Mouse (Mus musculus) small intestine, adult 2 months (tissue): ENCODE measurements around the gene Mark3. TPM values are rescaled to one million over a fixed set of nuclear protein-coding genes. Genes with fewer than 3 reads are reported as not detected.

Experiments used
- H3K27ac ChIP-seq: fragments of 200-500 bp; 2 replicates; pipeline ENCODE4 v1.5.1; 2012; ENCODE audit warnings: low read depth, low read length, control low read depth, inconsistent platforms; ENCODE audit not compliant: insufficient read depth
- H3K27me3 ChIP-seq: fragments of 200-500 bp; 2 replicates; pipeline ENCODE4 v1.6.1; 2012; ENCODE audit warnings: mild to moderate bottlenecking, moderate library complexity, low read length, inconsistent platforms; ENCODE audit not compliant: control insufficient read depth, insufficient read depth
- H3K36me3 ChIP-seq: fragments of 200-500 bp; 2 replicates; pipeline ENCODE4 v1.6.1; 2012; ENCODE audit warnings: mild to moderate bottlenecking, low read length, control low read depth, inconsistent platforms; ENCODE audit not compliant: control insufficient read depth, insufficient read depth
- H3K4me1 ChIP-seq: fragments of 200-500 bp; 2 replicates; pipeline ENCODE4 v1.6.1; 2012; ENCODE audit warnings: low read length, inconsistent platforms, mixed read lengths; ENCODE audit not compliant: control insufficient read depth, insufficient read depth, insufficient read length
- H3K4me3 ChIP-seq: fragments of 200-500 bp; 2 replicates; pipeline ENCODE4 v1.5.1; 2012; ENCODE audit warnings: low read depth, mild to moderate bottlenecking, control low read depth, inconsistent platforms, low read length, moderate library complexity
- CTCF ChIP-seq: fragments of 200-500 bp; IDR thresholded peaks from 2 replicates; pipeline ENCODE4 v1.5.1; 2012; ENCODE audit warnings: low read depth, mild to moderate bottlenecking, control low read depth, inconsistent platforms, low read length, moderate library complexity, mixed read lengths; ENCODE audit not compliant: insufficient replicate concordance, insufficient read length; ENCODE audit errors: extremely low read depth
- POLR2A ChIP-seq: fragments of 200-500 bp; IDR thresholded peaks from 2 replicates; pipeline ENCODE4 v1.6.1; 2012; ENCODE audit warnings: low read depth, mild to moderate bottlenecking, control low read depth, inconsistent platforms, low read length, moderate library complexity
- WGBS: fragments of 180-500 bp; shearing (Covaris S2); methylation state at CpG from one replicate; pipeline ENCODE4 v1.1.7; 2018; 5-methylcytosine and 5-hydroxymethylcytosine counted together
- polyA plus RNA-seq: library from polyadenylated mRNA; depleted of rRNA; stranded (reverse); fragments of >200 nt; gene quantifications from 2 replicates; pipeline ENCODE4 v1.2.3, GENCODE M21; 2012

Gene Mark3
- polyA plus RNA-seq, 1 experiment, result 19.3 TPM

DNA sequence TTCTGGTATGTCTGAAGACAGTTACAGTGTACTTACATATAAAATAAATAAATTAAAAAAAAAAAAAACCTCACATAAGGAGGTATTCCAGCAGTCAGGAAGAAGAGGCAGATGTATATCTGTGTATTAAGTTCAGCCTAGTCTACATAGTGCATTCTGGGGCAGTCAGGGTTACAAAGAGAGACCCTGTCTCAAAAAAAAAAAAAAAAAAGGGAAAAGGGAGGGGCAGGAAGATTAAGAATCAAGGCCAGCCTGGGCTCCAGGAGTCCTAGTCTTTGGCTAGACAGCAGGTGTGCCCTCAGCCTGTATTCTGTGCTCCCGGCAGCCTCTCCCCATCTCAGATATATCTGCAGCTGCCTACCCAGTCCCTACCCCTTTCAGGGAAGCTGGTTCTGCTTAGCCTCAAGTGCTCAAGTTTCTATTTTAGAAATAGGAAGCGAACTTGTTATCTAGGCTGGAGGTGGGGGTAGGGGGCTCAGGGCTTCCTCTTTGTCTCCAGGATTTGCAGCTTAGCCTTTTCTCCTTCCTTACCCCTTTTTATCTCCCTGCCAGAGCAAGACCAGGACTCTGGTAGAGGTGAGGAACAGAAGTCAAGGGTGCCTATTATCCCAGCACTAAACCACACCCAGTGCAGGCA is 100.6 kb downstream of the Mark3 start:
- H3K27me3 ChIP-seq, result no peaks in the 10 kb centered on the region
- H3K4me3 ChIP-seq, result no peak overlapping the region
- H3K4me1 ChIP-seq, result peaks cover 45% of the 10 kb centered on the region
- peak overlapping the region; percentile 96 for H3K27ac ChIP-seq
- WGBS, result 26% methylated on average over 2 of the region's 2 CpGs
- TF ChIP-seq CTCF, result no peak
- H3K36me3 ChIP-seq, result peaks cover 5% of the 10 kb centered on the region; the same call in 1 of the 2 replicates

DNA sequence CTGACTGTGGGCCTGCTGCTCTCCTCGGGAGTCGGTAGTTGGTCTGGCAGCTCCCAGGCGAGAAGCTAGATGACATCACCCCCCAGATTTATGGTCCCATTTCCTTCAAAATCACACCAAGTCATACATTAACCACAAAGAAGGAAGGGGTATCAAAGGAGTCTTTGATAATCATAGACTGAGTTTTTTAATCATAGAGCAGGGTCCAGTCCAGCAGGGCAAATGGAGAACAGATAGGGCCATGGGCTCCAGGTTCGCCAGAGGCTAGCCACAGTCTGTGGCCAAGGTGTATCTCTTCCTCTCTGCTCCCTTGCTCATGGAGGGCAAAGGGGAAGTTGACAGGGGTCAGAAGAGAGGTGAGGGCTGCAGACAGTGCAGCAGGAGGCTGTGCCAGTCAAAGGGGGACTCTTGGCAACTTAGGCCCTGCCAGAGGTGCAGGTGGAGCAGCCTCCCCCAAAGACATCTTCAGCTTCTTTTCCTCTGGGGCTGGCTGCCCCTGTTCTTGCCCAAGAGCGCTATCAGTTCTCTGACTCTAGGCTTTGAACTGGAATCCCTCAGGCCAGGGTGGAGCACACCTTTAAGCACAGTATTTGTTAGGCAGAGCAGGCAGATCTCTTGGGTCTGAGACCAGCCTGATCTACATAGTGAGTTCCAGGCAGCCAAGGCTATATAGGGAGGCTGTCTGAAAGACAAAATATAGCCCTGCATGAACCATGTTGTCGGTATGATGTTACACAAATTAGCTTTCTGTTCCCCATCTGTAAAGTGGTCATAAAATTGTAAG is 101.7 kb downstream of the Mark3 start:
- Histone ChIP-seq H3K4me1 (peaks cover 39% of the 10 kb centered on the region), H3K27me3 (no peaks in the 10 kb centered on the region), H3K36me3 (peaks cover 4% of the 10 kb centered on the region; the same call in 1 of the 2 replicates), H3K27ac (peak overlapping the region; percentile 97), H3K4me3 (no peak overlapping the region)
- WGBS, result 23% methylated on average over 6 of the region's 6 CpGs
- TF ChIP-seq POLR2A, result no peak; the same call in 1 of the 2 replicates
- no peak for TF ChIP-seq CTCF

DNA sequence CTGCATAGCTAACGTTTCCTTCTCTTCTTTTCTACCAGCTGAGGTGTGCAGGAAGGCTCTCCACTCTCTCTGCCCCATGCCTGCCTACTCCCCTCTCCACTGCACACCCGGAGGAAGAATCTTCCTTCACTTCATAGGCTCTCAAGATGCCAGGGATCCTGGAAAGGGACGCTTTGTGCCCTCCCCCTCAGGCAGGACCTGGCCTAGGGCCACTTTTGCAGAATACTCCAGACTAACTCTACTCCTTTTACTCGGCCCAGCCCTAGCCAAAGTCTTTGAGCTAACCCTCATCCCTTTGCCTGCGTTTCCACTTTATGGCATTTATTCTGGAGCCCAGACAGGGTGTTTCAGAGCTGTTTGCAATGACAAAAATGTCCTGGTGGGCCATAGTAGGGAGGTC is 103.1 kb downstream of the Mark3 start:
- H3K27ac ChIP-seq, result peak overlapping the region; percentile 97
- TF ChIP-seq CTCF, result no peak
- TF ChIP-seq POLR2A, result no peak
- peaks cover 34% of the 10 kb centered on the region for H3K4me1 ChIP-seq
- H3K4me3 ChIP-seq, result peak overlapping the region; percentile 88
- no peaks in the 10 kb centered on the region for H3K27me3 ChIP-seq
- 6% methylated on average over 5 of the region's 5 CpGs for WGBS
- peaks cover 7% of the 10 kb centered on the region for H3K36me3 ChIP-seq

DNA sequence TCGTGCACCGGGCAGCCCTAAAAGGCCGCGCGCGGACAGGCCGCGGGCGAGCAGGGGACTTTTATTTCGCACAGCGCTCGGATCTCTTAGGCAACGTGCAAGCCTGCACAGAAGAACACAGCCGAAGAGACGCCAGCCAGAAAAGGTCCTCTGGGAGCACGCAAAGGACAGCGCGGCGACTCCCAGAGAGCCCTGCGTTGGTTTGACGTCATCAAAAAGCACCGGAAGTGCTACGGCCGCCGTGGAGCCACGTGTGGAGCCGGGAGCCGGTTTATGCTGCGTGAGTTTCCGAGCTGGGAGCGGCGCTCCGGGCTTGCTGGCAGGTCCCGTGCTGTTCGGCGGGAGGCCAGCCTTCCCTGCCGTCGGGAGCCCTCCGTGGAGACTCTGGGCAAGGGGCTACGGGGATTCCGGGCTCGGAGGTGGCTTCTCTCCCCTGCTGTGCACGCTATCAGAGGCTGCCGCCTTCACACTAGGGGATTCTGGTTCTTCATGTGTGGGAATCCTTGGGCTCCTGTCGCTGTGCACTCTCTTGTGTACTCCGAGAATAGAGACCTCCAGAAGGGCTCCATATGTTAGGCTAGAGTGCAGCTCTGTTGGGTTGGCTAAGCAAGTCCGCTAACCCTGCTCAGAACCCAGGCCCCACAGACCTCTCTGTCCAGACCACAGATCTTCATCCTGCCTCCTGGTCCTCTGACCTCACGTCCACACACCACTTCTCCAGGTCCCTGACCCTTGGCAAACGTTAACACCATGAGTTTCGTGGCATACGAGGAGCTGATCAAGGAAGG is 103.8 kb downstream of the Mark3 start, which contains the start of gene Trmt61a:
Gene Trmt61a, plus strand, starts transcription at position 224 of the 788 bp plus-strand sequence.
- Histone ChIP-seq H3K4me3 (peak within 1 kb of the TSS; percentile 88), H3K4me1 (peaks cover 31% of the 10 kb centered on the region), H3K27ac (peak within 1 kb of the TSS; percentile 97), H3K27me3 (no peaks in the 10 kb centered on the region), H3K36me3 (peaks cover 10% of the 10 kb centered on the region)
- peak; percentile 67; the same call in 1 of the 2 replicates for TF ChIP-seq POLR2A
- no peak for TF ChIP-seq CTCF
- WGBS, result under 1% methylated on average over 51 of the region's 51 CpGs

DNA sequence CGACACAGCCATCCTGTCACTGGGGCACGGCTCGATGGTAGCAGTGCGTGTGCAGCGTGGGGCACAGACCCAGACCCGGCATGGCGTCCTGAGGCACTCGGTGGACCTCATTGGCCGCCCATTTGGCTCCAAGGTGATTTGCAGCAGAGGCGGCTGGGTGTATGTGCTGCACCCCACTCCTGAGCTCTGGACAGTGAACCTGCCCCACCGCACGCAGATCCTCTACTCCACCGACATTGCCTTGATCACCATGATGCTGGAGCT is 104.3 kb downstream of the Mark3 start:
- TF ChIP-seq POLR2A, result no peak
- no peak for TF ChIP-seq CTCF
- Histone ChIP-seq H3K4me3 (peak overlapping the region; percentile 88), H3K36me3 (peaks cover 11% of the 10 kb centered on the region), H3K27ac (no peak overlapping the region), H3K27me3 (no peaks in the 10 kb centered on the region), H3K4me1 (peaks cover 31% of the 10 kb centered on the region)
- WGBS, result 2% methylated on average over 13 of the region's 13 CpGs

DNA sequence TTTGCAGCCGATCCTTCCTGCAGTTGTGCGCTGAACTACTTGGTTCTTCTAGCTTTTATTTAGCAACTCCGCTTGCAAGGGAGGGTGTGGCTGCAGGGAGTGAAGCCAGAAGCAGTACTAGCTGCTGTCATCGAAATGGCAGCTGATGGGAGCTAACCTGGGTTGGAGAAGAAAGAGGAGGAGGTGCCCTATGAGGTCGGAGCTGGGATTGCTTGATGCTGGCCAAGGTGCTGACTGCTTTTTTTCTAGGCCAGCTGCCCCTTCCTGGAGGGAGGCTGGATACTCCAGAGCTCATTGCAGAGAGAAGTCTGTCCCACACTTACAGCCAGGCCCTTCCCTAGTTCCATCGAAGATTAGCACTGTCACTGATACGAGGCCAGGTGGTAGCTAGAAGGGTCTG is 104.7 kb downstream of the Mark3 start:
- H3K4me3 ChIP-seq, result peak overlapping the region; percentile 88
- H3K4me1 ChIP-seq, result peaks cover 31% of the 10 kb centered on the region
- WGBS, result 24% methylated on average over 7 of the region's 7 CpGs
- H3K27ac ChIP-seq, result no peak overlapping the region
- peaks cover 11% of the 10 kb centered on the region for H3K36me3 ChIP-seq
- no peaks in the 10 kb centered on the region for H3K27me3 ChIP-seq
- TF ChIP-seq POLR2A (no peak), CTCF (no peak)

DNA sequence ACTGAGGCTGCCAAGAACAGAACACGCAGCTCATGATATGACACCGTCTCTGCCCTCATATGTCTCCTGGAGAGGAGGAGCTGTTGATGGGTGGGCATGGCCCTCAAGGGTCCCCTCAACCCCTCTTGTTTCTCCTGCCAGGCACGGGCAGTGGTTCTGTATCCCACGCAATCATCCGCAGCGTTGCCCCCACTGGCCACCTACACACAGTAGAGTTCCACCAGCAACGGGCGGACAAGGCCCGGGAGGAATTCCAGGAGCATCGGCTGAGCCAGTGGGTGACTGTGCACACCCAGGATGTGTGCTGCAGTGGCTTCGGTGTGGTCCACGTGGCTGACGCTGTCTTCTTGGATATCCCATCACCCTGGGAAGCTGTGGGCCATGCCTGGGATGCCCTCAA is 106.3 kb downstream of the Mark3 start:
- 91% methylated on average over 13 of the region's 13 CpGs for WGBS
- Histone ChIP-seq H3K36me3 (peaks cover 11% of the 10 kb centered on the region), H3K4me1 (peaks cover 26% of the 10 kb centered on the region), H3K27ac (peak overlapping the region; percentile 56; the same call in 1 of the 2 replicates), H3K27me3 (no peaks in the 10 kb centered on the region), H3K4me3 (no peak overlapping the region)
- no peak for TF ChIP-seq CTCF
- no peak for TF ChIP-seq POLR2A
